Mouse (Mus musculus): ENCODE results near the gene Dbh.

GRCm38 (mm10) chr2:27123121-27123520 lies 41.9 kb upstream of the Dbh start:
- no peak for TF ChIP-seq CTCF (IDR thresholded peaks at IDR 0.05; ENCODE audit: borderline replicate concordance, insufficient read depth, low read length)
- TF ChIP-seq POLR2A (IDR thresholded peaks at IDR 0.05; ENCODE audit: low read depth, low read length) = no peak
